Mouse (Mus musculus) CH12.LX (cell line): ENCODE results near the gene Ubash3b. TPM values are rescaled to one million over a fixed set of nuclear protein-coding genes. Genes with fewer than 3 reads are reported as not detected.

Experiments used
- DNase-seq: peaks from one replicate; pipeline ENCODE4 v3.0.0-alpha.2; 2013; ENCODE audit errors: extremely low read depth
- H3K27ac ChIP-seq: 2 replicates; pipeline ENCODE4 v1.5.1; 2012; ENCODE audit warnings: low read depth, mild to moderate bottlenecking, control low read depth, moderate library complexity; ENCODE audit not compliant: insufficient read depth
- H3K27me3 ChIP-seq: replicated peaks from 2 replicates; pipeline ENCODE3; 2012; ENCODE audit warnings: inconsistent platforms
- H3K36me3 ChIP-seq, 2 experiments: replicated peaks in 1 of 2; 2 replicates each; pipeline versions ENCODE3 to v1.6.1; 2012; ENCODE audit warnings: inconsistent platforms in 1 of 2, low read length in 1 of 2, mild to moderate bottlenecking in 1 of 2, mixed read lengths in 1 of 2, moderate library complexity in 1 of 2; ENCODE audit not compliant: control insufficient read depth in 1 of 2, insufficient read depth in 1 of 2
- H3K4me1 ChIP-seq, 2 experiments: 2 replicates each; pipeline ENCODE4 v1.6.1; 2012; ENCODE audit warnings: inconsistent platforms in 1 of 2, moderate library complexity in 1 of 2; ENCODE audit not compliant: insufficient read depth in 2 of 2, control insufficient read depth in 1 of 2
- H3K4me2 ChIP-seq: 2 replicates; pipeline ENCODE4 v1.6.1; 2012; ENCODE audit warnings: low read depth, mild to moderate bottlenecking, control low read depth; ENCODE audit not compliant: poor library complexity, insufficient read depth, severe bottlenecking
- H3K4me3 ChIP-seq, 3 experiments: fragments of 150-350 bp in 1 of 3; sonication (generic) in 1 of 3; replicated peaks in 1 of 3; 2 replicates each; pipeline versions ENCODE3 to v1.5.1; 2011 to 2012; ENCODE audit warnings: low read depth in 2 of 3, low read length in 2 of 3, mild to moderate bottlenecking in 2 of 3, moderate library complexity in 2 of 3, control low read depth in 1 of 3, improper control_type of control experiment in 1 of 3, inconsistent platforms in 1 of 3, mixed read lengths in 1 of 3; ENCODE audit not compliant: poor library complexity in 1 of 3
- H3K79me2 ChIP-seq: replicated peaks from 2 replicates; pipeline ENCODE4 v1.6.1; 2012; ENCODE audit warnings: mild to moderate bottlenecking, moderate library complexity; ENCODE audit not compliant: control insufficient read depth, poor library complexity, insufficient read depth, severe bottlenecking; ENCODE audit errors: extremely low read depth
- H3K9ac ChIP-seq: 2 replicates; pipeline ENCODE4 v1.6.1; 2012; ENCODE audit warnings: low read depth, mild to moderate bottlenecking, control low read depth, moderate library complexity; ENCODE audit not compliant: insufficient read depth
- H3K9me3 ChIP-seq: replicated peaks from 2 replicates; pipeline ENCODE3; 2012; ENCODE audit warnings: low read length, inconsistent platforms, mixed read lengths
- CHD2 ChIP-seq: IDR thresholded peaks from 2 replicates; pipeline ENCODE4 v1.6.1; 2011; ENCODE audit warnings: low read length, improper control_type of control experiment
- MAX ChIP-seq: IDR thresholded peaks from 2 replicates; pipeline ENCODE4 v1.6.1; 2011; ENCODE audit warnings: low read length, improper control_type of control experiment
- MAZ ChIP-seq: IDR thresholded peaks from 2 replicates; pipeline ENCODE4 v1.6.1; 2012; ENCODE audit warnings: low read depth, mild to moderate bottlenecking, inconsistent platforms, low read length, improper control_type of control experiment, moderate library complexity
- MYC ChIP-seq: IDR thresholded peaks from 2 replicates; pipeline ENCODE4 v1.6.1; 2011; ENCODE audit warnings: low read depth, mild to moderate bottlenecking, improper control_type of control experiment, low read length
- NELFE ChIP-seq: IDR thresholded peaks from 2 replicates; pipeline ENCODE4 v1.6.1; 2011; ENCODE audit warnings: low read depth, low read length, improper control_type of control experiment
- POLR2A ChIP-seq: IDR thresholded peaks from 2 replicates; pipeline ENCODE4 v1.6.1; 2011; ENCODE audit warnings: low read depth, mild to moderate bottlenecking, improper control_type of control experiment, low read length
- SMC3 ChIP-seq: IDR thresholded peaks from 2 replicates; pipeline ENCODE4 v1.6.1; 2011; ENCODE audit warnings: low read depth, low read length, improper control_type of control experiment
- TCF12 ChIP-seq: IDR thresholded peaks from 2 replicates; pipeline ENCODE4 v1.6.1; 2014; ENCODE audit warnings: low read depth, mild to moderate bottlenecking, inconsistent platforms, low read length, improper control_type of control experiment
- USF1 ChIP-seq: IDR thresholded peaks from 2 replicates; pipeline ENCODE4 v1.6.1; 2014; ENCODE audit warnings: low read depth, mild to moderate bottlenecking, inconsistent platforms, low read length, improper control_type of control experiment
- USF2 ChIP-seq: conservative IDR thresholded peaks from 2 replicates; pipeline ENCODE4 v1.6.1; 2011; ENCODE audit warnings: low read depth, low read length, improper control_type of control experiment
- ZMIZ1 ChIP-seq: IDR thresholded peaks from 2 replicates; pipeline ENCODE4 v1.6.1; 2012; ENCODE audit warnings: low read depth, mild to moderate bottlenecking, inconsistent platforms, low read length, improper control_type of control experiment
- ZNF384 ChIP-seq: IDR thresholded peaks from 2 replicates; pipeline ENCODE4 v1.6.1; 2012; ENCODE audit warnings: low read depth, low read length, improper control_type of control experiment, inconsistent platforms
- dilution Hi-C: fragments of 300-500 bp; cut with MboI; formaldehyde crosslinking; loops from 2 replicates; pipeline ENCODE4 v1.14.3; 2020; ENCODE audit warnings: low sequenced_read_pairs; ENCODE audit not compliant: extremely low pct_unique_long_range_greater_than_20kb, extremely low pct_ligation_motif_present
- in situ Hi-C: fragments of 300-500 bp; cut with MboI; formaldehyde crosslinking; loops from 3 replicates; pipeline ENCODE4 v1.14.3; 2019; ENCODE audit warnings: low sequenced_read_pairs, low pct_ligation_motif_present, low pct_unique_long_range_greater_than_20kb, mixed read lengths
- polyA plus RNA-seq: library from polyadenylated mRNA; unstranded; fragments of >175 nt; gene quantifications from 2 replicates; pipeline ENCODE4 v1.2.1, GENCODE M21; 2012; ENCODE audit warnings: low read depth; ENCODE audit not compliant: insufficient read length
- total RNA-seq, 2 experiments: library from RNA; depleted of rRNA; stranded (reverse); fragments of 300-350 nt in 1 of 2; fragments of >200 nt in 1 of 2; gene quantifications; 2 replicates each; pipeline ENCODE4 v1.2.3; 2012 to 2014

Ubash3b gene
- total and polyA plus RNA-seq, 3 experiments = 2.8 to 4.6 (median 4.2) TPM

DNA sequence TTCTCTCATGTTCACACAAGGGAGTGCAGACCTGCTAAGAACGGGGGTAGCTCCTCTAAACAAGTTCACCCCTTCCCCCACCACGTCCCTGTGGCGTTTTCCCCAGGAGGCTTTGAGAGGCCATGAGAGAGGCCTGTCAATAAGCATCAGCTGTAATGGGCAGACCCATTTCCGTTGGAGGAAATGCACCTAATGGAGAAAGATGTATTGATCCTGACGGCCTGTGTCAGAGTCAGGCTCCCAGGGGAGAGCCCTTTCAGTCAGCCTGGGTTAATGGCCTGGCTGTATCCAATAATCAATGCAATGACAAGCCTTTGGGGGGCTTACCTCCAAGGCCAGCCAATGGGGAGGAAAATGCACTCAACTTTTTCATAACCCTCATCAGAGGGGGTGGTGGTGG lies 100.1 kb downstream of the Ubash3b start:
- Histone ChIP-seq H3K36me3 (no peaks in the 10 kb centered on the region), H3K79me2 (no peaks in the 10 kb centered on the region), H3K9ac (no peak overlapping the region), H3K27me3 (no peaks in the 10 kb centered on the region), H3K4me1 (peaks cover 2 to 35% of the 10 kb centered on the region in 2 experiments; a peak in 3 of 4 replicates), H3K4me3 (no peak overlapping the region), H3K9me3 (no peaks in the 10 kb centered on the region)
- in situ Hi-C loops (loop anchor here (5.0 kb wide), 1 partner anchor 36 kb away; no protein-coding TSS in a partner anchor), dilution Hi-C loops (no loop called here)
- DNase-seq = no peak
- TF ChIP-seq TCF12 (no peak), USF2 (no peak)
- TF ChIP-seq, all 38 proteins: peak for 0
- H3K4me2 ChIP-seq = no peak overlapping the region
- no peak overlapping the region for H3K27ac ChIP-seq

- no peaks in the 10 kb centered on the region for H3K27me3 ChIP-seq
- no peak overlapping the region for H3K4me3 ChIP-seq
- H3K79me2 ChIP-seq = no peaks in the 10 kb centered on the region
- no peak overlapping the region for H3K9ac ChIP-seq
- no peak overlapping the region for H3K4me2 ChIP-seq
- peaks cover 2 to 35% of the 10 kb centered on the region in 2 experiments; a peak in 3 of 4 replicates for H3K4me1 ChIP-seq
- no peaks in the 10 kb centered on the region for H3K36me3 ChIP-seq
- dilution Hi-C loops = no loop called here
- TF ChIP-seq ZMIZ1 = no peak
- TF ChIP-seq USF2 = no peak
- no peak for TF ChIP-seq MAX
- TF ChIP-seq NELFE = no peak
- no peak for TF ChIP-seq ZNF384
- TF ChIP-seq POLR2A = no peak
- in situ Hi-C loops = loop anchor here (5.0 kb wide), 1 partner anchor 37 kb away; no protein-coding TSS in a partner anchor
- H3K9me3 ChIP-seq = no peaks in the 10 kb centered on the region
- H3K27ac ChIP-seq = no peak overlapping the region
- DNase-seq = no peak
Observed at GRCm38 (mm10) chr9:41060617-41061016, 100.9 kb downstream of the Ubash3b start.

DNA sequence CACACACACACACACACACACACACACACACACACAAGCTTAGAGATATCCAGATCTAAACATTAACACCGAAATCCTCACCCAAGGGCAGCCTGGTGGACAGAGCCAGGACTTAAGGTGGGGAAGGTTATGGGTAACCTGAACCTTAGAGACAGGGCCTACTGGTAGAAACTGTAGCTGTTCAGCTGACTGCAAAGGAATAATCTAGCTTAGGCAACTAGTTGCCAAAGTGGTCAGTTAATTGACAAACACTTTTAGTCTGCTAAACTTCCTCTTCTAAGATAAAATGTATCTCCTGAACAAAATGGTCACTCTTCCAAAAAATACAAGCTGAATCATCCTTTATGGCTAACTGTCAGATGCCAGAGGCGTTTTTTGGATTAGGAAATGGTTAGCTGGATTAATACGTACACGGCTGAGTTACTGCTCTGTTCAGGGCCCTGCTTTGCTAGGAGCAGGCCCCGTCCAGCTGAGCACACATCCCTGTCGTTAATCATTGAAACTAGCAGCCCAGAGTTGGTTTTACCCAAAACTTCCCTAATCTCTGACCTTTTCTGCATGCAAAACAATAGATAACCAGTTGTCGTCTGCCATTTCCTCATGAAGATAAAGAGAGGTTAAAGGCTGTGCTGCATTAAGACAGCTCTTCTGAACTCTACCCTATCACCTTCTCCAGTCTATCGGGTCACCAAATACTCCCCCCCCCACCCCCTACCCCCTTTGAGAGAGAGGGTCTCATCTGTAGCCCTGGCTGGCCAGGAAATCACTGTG lies 102.5 kb downstream of the Ubash3b start:
- Histone ChIP-seq H3K4me2 (no peak overlapping the region), H3K27ac (no peak overlapping the region), H3K9me3 (no peaks in the 10 kb centered on the region), H3K4me3 (no peak overlapping the region), H3K36me3 (no peaks in the 10 kb centered on the region)
- dilution Hi-C loops = no loop called here
- in situ Hi-C loops = no loop called here
- TF ChIP-seq ZMIZ1 (no peak), MAZ (no peak), USF1 (no peak), ZNF384 (no peak), MYC (no peak), USF2 (no peak), SMC3 (no peak), CHD2 (no peak)
- TF ChIP-seq, all 38 proteins: peak for 0
- H3K9ac ChIP-seq = no peak overlapping the region
- H3K4me1 ChIP-seq = peaks cover 2 to 34% of the 10 kb centered on the region in 2 experiments
- no peaks in the 10 kb centered on the region for H3K79me2 ChIP-seq
- no peak for DNase-seq
- no peaks in the 10 kb centered on the region for H3K27me3 ChIP-seq
